Comparison of ENCODE assay signal across 9 mouse cellular contexts in genomic region chr4:96580351-96580750, GRCm38 (mm10). TPM values are rescaled to one million over a fixed set of nuclear protein-coding genes. Genes with fewer than 3 reads are reported as not detected.
DNase-seq lines count a peak whose midpoint lies in the region; ATAC-seq and TF ChIP-seq lines count a peak whose summit lies in the region.
"Not testable (repeated sequence)": the region's sequence is repeated elsewhere in the genome, so short reads cannot be mapped to it uniquely, and the experiment has no call there.
"Had no signal": no experiment of that assay in that cellular context is flagged by ENCODE, and none has a peak within 500 bp of the region (broad histone marks: within the 10 kb centered on the region; RNA-seq: fewer than 3 reads in every experiment).

No protein-coding gene starts in this region.

- not testable (repeated sequence) for TF ChIP-seq CTCF in liver, postnatal 0 days (IDR thresholded peaks at IDR 0.05; ENCODE audit: low read depth)

- peak; percentile 39 for DNase-seq in ES-CJ7 (ENCODE audit: low read depth, low spot score)
- peak; percentile 10 for DNase-seq in ZHBTc4 (ENCODE audit: low read depth, low spot score)
- DNase-seq in liver, postnatal 0 days, result not testable (repeated sequence)
- peak; percentile 3 for DNase-seq in urinary bladder, postnatal 14 days (ENCODE audit: low spot score)

- 0 out of 2 replicates have a peak overlapping the region, but pooled peaks have one; percentile 4 for H3K4me2 ChIP-seq in intestine, embryonic 15.5 days (replicated peaks)
- H3K4me2 ChIP-seq in liver, postnatal 0 days (ENCODE audit: low read depth, low read length); stomach, embryonic 14.5 days (replicated peaks; ENCODE audit: low read depth, low read length); stomach, embryonic 16.5 days (ENCODE audit: low read depth, low read length): not testable (repeated sequence)

- WGBS in intestine, embryonic 15.5 days, result 44% methylated on average over 6 of the region's 6 CpGs
- 58% methylated on average over 6 of the region's 6 CpGs for WGBS in liver, postnatal 0 days (ENCODE audit: insufficient replicate concordance)
- 47% methylated on average over 6 of the region's 6 CpGs for WGBS in stomach, embryonic 14.5 days
- 51% methylated on average over 6 of the region's 6 CpGs for WGBS in stomach, embryonic 16.5 days

- not testable (repeated sequence) for H3K27me3 ChIP-seq in intestine, embryonic 15.5 days (replicated peaks); liver, postnatal 0 days (ENCODE audit: insufficient read depth, low read length); stomach, embryonic 14.5 days (ENCODE audit: control insufficient read depth, insufficient read depth, low read length); stomach, embryonic 16.5 days (ENCODE audit: control insufficient read depth, insufficient read depth, low read length)

- H3K4me1 ChIP-seq in intestine, embryonic 15.5 days (replicated peaks); liver, postnatal 0 days (ENCODE audit: insufficient read depth); stomach, embryonic 14.5 days (ENCODE audit: control insufficient read depth, insufficient read depth, low read length); stomach, embryonic 16.5 days (ENCODE audit: control insufficient read depth, insufficient read depth, low read length): not testable (repeated sequence)

- not testable (repeated sequence) for H3K9ac ChIP-seq in intestine, embryonic 15.5 days; liver, postnatal 0 days (replicated peaks); stomach, embryonic 14.5 days (replicated peaks; ENCODE audit: low read depth, low read length); stomach, embryonic 16.5 days (ENCODE audit: low read length)

- peak; percentile 93 for ATAC-seq in intestine, embryonic 15.5 days
- 0 out of 2 replicates have a peak, but pooled peaks have one; percentile 47 for ATAC-seq in liver, postnatal 0 days
- ATAC-seq in stomach, embryonic 14.5 days (ENCODE audit: insufficient number of reproducible peaks, insufficient read depth, low FRiP score, low read depth), result peak; percentile 85
- ATAC-seq in stomach, embryonic 16.5 days (ENCODE audit: insufficient read depth, low FRiP score), result peak; percentile 75; the same call in 1 of the 2 replicates

- not testable (repeated sequence) for TF ChIP-seq EP300 in liver, postnatal 0 days (IDR thresholded peaks at IDR 0.05; ENCODE audit: low read depth)

- not testable (repeated sequence) for H3K9me3 ChIP-seq in intestine, embryonic 15.5 days; liver, postnatal 0 days (ENCODE audit: low read length); stomach, embryonic 14.5 days (ENCODE audit: control insufficient read depth, low read depth, low read length); stomach, embryonic 16.5 days (replicated peaks; ENCODE audit: control insufficient read depth, low read length)

- H3K27ac ChIP-seq in intestine, embryonic 15.5 days; liver, postnatal 0 days (ENCODE audit: low read depth); stomach, embryonic 14.5 days (ENCODE audit: low read length); stomach, embryonic 16.5 days (ENCODE audit: low read length): not testable (repeated sequence)

- not testable (repeated sequence) for H3K4me3 ChIP-seq in intestine, embryonic 15.5 days (replicated peaks); liver, postnatal 0 days (ENCODE audit: low read depth, low read length); stomach, embryonic 14.5 days (ENCODE audit: low read depth, low read length); stomach, embryonic 16.5 days (replicated peaks; ENCODE audit: low read length)

- H3K36me3 ChIP-seq in intestine, embryonic 15.5 days; liver, postnatal 0 days (replicated peaks; ENCODE audit: insufficient read depth, low read length); stomach, embryonic 14.5 days (ENCODE audit: control insufficient read depth, insufficient read depth, low read length); stomach, embryonic 16.5 days (ENCODE audit: control insufficient read depth, insufficient read depth, low read length): not testable (repeated sequence)

RNA-seq across cellular contexts. Expression of gene Cyp2j9, which starts 11.0 kb away (rescaled TPM):
- 3.3 TPM in 2 replicates for polyA plus RNA-seq in intestine, embryonic 15.5 days (2015; fragmentation: Nextera tagmentation; extraction: Ambion mirVana)
- 1.5 and 1.8 TPM in 2 replicates for polyA plus RNA-seq in liver, postnatal 0 days (2015; fragmentation: Nextera tagmentation; extraction: Ambion mirVana)
- 6.3 and 6.4 TPM in 2 replicates for polyA plus RNA-seq in stomach, embryonic 14.5 days (2014; fragmentation: Nextera tagmentation; extraction: Ambion mirVana)
- polyA plus RNA-seq in stomach, embryonic 16.5 days (2015; fragmentation: Nextera tagmentation; extraction: Ambion mirVana), result 6.4 and 6.9 TPM in 2 replicates
- polyA plus RNA-seq: C2C12; erythroblast, embryonic 14.5 days had no signal

RNA-seq across cellular contexts. Expression of gene Cyp2j6, which starts 26.9 kb away (rescaled TPM):
- 28.3 and 29.1 TPM in 2 replicates for polyA plus RNA-seq in intestine, embryonic 15.5 days (2015; fragmentation: Nextera tagmentation; extraction: Ambion mirVana)
- polyA plus RNA-seq in liver, postnatal 0 days (2015; fragmentation: Nextera tagmentation; extraction: Ambion mirVana), result 9.2 and 9.6 TPM in 2 replicates
- 11.8 and 12.7 TPM in 2 replicates for polyA plus RNA-seq in stomach, embryonic 14.5 days (2014; fragmentation: Nextera tagmentation; extraction: Ambion mirVana)
- polyA plus RNA-seq in stomach, embryonic 16.5 days (2015; fragmentation: Nextera tagmentation; extraction: Ambion mirVana), result 18.1 and 19.2 TPM in 2 replicates
- polyA plus RNA-seq: erythroblast, embryonic 14.5 days had no signal
